Mouse (Mus musculus) heart, embryonic 11.5 days (tissue): ENCODE results near the gene Olfr1186. TPM values are rescaled to one million over a fixed set of nuclear protein-coding genes. Genes with fewer than 3 reads are reported as not detected.
"Not testable (repeated sequence)": the region's sequence is repeated elsewhere in the genome, so short reads cannot be mapped to it uniquely, and the experiment has no call there.

Experiments used
- ATAC-seq: fragments of 200-750 bp; cut with Nextera tagmentation; replicated peaks from 2 replicates; pipeline ENCODE4 v1.8.0; 2017; ENCODE audit warnings: moderate library complexity; ENCODE audit not compliant: insufficient number of reproducible peaks, low FRiP score, low TSS enrichment
- H3K27ac ChIP-seq: fragments of 300-500 bp; sonication (generic); 2 replicates; pipeline ENCODE4 v1.5.1; 2014; ENCODE audit warnings: mild to moderate bottlenecking, low read depth, low read length
- H3K27me3 ChIP-seq: fragments of 300-500 bp; sonication (generic); 2 replicates; pipeline ENCODE4 v1.6.1; 2014; ENCODE audit warnings: mild to moderate bottlenecking, low read length, mixed read lengths; ENCODE audit not compliant: control insufficient read depth, insufficient read depth
- H3K36me3 ChIP-seq: fragments of 300-500 bp; sonication (generic); 2 replicates; pipeline ENCODE4 v1.6.1; 2014; ENCODE audit warnings: mild to moderate bottlenecking, low read length, moderate library complexity, mixed read lengths; ENCODE audit not compliant: control insufficient read depth, insufficient read depth
- H3K4me1 ChIP-seq: fragments of 300-500 bp; sonication (generic); 2 replicates; pipeline ENCODE4 v1.6.1; 2014; ENCODE audit warnings: low read length; ENCODE audit not compliant: control insufficient read depth, insufficient read depth
- H3K4me2 ChIP-seq: fragments of 300-500 bp; sonication (generic); 2 replicates; pipeline ENCODE4 v1.6.1; 2014; ENCODE audit warnings: mild to moderate bottlenecking, moderate library complexity
- H3K4me3 ChIP-seq: fragments of 300-500 bp; sonication (generic); 2 replicates; pipeline ENCODE4 v1.5.1; 2014; ENCODE audit warnings: low read depth, low read length
- H3K9ac ChIP-seq: fragments of 300-500 bp; sonication (generic); 2 replicates; pipeline ENCODE4 v1.6.1; 2014; ENCODE audit warnings: mild to moderate bottlenecking, low read depth, low read length, moderate library complexity
- H3K9me3 ChIP-seq: fragments of 300-500 bp; sonication (generic); replicated peaks from 2 replicates; pipeline ENCODE4 v1.6.1; 2016; ENCODE audit warnings: low read length; ENCODE audit not compliant: control insufficient read depth
- WGBS: fragments of 180-500 bp; shearing (Covaris S2); extraction: QIAGEN DNeasy Blood & Tissue Kit; methylation state at CpG from one replicate; pipeline ENCODE4 v1.1.7; 2014; ENCODE audit not compliant: insufficient replicate concordance; 5-methylcytosine and 5-hydroxymethylcytosine counted together
- polyA plus RNA-seq: library from polyadenylated mRNA; unstranded; fragments of >200 nt; fragmentation: Nextera tagmentation; extraction: Ambion mirVana; gene quantifications from 2 replicates; pipeline ENCODE4 v1.2.1, GENCODE M21; 2014

The Olfr1186 gene
- polyA plus RNA-seq = not detected in 2 replicates

DNA sequence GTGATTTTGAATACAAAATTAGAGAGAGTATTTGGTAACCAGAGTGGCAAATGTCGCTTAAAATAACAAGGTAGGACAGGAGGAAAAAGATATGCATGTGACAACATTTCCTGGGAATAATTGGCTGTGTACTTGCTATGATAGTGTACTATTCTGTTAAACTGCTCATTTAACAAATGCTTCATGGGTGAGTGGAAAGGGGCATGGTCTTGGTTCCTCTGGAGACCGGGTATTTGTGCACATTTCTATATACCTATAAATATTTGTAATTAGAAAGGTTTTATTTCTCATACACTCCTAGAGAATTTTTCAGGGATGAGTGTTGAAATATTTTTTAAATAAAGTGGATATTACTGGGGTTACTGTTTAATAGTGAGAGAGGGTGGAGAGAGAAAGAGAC is at the start of gene Olfr1186:
Olfr1186 (plus strand) TSS at position 301 of the 400 bp plus-strand sequence.
- H3K4me1 ChIP-seq = no peaks in the 10 kb centered on the region
- WGBS = 71% methylated on average over 2 of the region's 2 CpGs
- H3K9me3 ChIP-seq = no peaks in the 10 kb centered on the region
- H3K4me3 ChIP-seq = no peak within 1 kb of the TSS
- H3K27ac ChIP-seq = no peak within 1 kb of the TSS
- H3K27me3 ChIP-seq = no peaks in the 10 kb centered on the region
- no peak within 1 kb of the TSS for H3K9ac ChIP-seq
- no peak for ATAC-seq
- H3K36me3 ChIP-seq = no peaks in the 10 kb centered on the region
- no peak within 1 kb of the TSS for H3K4me2 ChIP-seq

DNA sequence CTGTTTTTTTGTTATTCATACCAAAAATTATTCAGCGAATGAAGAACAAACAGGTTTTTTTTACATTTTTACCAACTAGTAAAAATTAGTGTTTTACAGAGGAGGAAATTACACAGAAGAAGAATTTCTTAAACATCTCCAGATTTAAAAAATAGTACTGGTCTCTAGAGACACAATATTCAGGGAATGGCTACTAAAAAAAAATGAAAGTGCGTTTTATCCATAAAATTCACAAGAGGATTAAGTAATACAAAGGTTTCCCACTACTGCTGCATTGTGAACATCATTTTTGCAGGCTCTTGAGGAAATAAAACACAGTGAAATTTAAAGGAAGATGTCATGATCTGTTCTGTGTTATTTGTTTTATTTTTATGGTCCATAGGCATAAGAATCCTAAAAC is 35.1 kb upstream of the Olfr1186 start, which contains the start of gene Olfr1184:
Olfr1184 (plus strand) TSS at position 301 of the 400 bp plus-strand sequence.
- Histone ChIP-seq H3K4me2 (no peak within 1 kb of the TSS), H3K4me1 (no peaks in the 10 kb centered on the region), H3K27ac (no peak within 1 kb of the TSS), H3K9me3 (no peaks in the 10 kb centered on the region), H3K4me3 (no peak within 1 kb of the TSS), H3K36me3 (no peaks in the 10 kb centered on the region), H3K9ac (no peak within 1 kb of the TSS), H3K27me3 (no peaks in the 10 kb centered on the region)
- WGBS = 84% methylated on average over 2 of the region's 2 CpGs
- no peak for ATAC-seq

DNA sequence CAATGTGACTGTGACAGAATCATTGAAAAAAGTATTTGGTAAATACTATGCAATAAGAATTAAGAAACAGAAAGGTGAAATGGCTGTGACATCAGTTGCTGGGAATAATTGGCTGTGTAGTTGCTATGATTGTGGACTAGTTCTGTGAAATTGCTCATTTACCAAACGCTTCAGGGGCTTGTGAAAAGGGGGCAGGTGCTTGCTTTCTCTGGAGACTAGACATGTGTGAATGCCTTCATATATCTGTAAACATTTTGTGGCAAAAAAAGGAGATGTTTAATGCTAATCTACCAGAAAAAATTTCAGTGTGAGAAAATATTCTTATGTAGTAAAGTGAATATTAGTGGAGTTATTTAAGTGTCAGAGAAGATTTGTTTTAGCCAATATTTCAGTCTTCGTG is 25.3 kb upstream of the Olfr1186 start, which contains the start of gene Olfr1185-ps1:
Olfr1185-ps1 (plus strand) TSS at position 301 of the 400 bp plus-strand sequence.
- Histone ChIP-seq H3K4me3 (no peak within 1 kb of the TSS), H3K9ac (no peak within 1 kb of the TSS), H3K27ac (no peak within 1 kb of the TSS), H3K27me3 (no peaks in the 10 kb centered on the region), H3K4me2 (no peak within 1 kb of the TSS), H3K36me3 (no peaks in the 10 kb centered on the region), H3K9me3 (no peaks in the 10 kb centered on the region), H3K4me1 (no peaks in the 10 kb centered on the region)
- 78% methylated on average over 2 of the region's 2 CpGs for WGBS
- no peak for ATAC-seq

DNA sequence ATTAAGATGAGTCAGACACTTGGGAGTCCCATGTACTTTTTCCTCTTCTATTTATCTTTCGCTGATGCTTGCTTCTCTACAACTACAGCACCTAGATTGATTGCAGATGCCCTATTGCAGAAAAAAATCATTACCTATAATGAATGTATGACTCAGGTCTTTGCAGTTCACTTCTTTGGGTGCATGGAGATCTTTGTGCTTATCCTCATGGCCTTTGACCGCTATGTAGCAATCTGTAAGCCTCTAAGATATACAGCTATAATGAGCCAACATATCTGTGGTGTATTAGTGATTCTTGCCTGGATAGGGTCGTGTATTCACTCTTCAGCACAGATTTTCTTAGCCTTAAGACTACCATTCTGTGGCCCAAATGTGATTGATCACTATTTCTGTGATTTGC is 7.4 kb downstream of the Olfr1186 start:
- H3K36me3 ChIP-seq = no peaks in the 10 kb centered on the region
- no peak overlapping the region for H3K9ac ChIP-seq
- H3K4me3 ChIP-seq = no peak overlapping the region
- no peaks in the 10 kb centered on the region for H3K27me3 ChIP-seq
- H3K9me3 ChIP-seq = no peaks in the 10 kb centered on the region
- no peak overlapping the region for H3K4me2 ChIP-seq
- H3K27ac ChIP-seq = no peak overlapping the region
- WGBS = 63% methylated on average over 3 of the region's 3 CpGs
- no peak for ATAC-seq
- H3K4me1 ChIP-seq = no peaks in the 10 kb centered on the region

DNA sequence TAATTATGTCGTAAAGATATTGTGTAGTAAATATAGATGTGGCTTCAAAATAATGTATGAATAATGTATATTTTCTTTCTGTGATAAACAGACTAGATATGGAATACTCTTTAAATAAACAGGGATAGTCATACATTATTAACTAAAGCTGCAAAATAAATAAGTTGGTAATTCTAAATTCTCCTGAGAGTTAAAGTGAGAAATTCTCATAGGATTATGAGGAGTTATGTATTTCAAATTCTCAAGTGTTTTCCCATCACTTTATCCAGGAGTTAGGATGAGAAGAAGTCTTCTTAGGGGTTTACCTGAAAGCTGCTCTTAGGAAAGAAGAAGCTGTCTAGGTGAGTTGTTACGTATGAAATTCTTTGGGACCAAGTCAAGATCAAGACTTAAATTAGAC is 38.3 kb downstream of the Olfr1186 start, which contains the start of gene Olfr1188:
Olfr1188 (plus strand) TSS at position 301 of the 400 bp plus-strand sequence.
- Histone ChIP-seq H3K4me2 (no peak within 1 kb of the TSS), H3K4me1 (no peaks in the 10 kb centered on the region), H3K9ac (no peak within 1 kb of the TSS), H3K4me3 (no peak within 1 kb of the TSS), H3K27ac (no peak within 1 kb of the TSS), H3K27me3 (no peaks in the 10 kb centered on the region), H3K9me3 (no peaks in the 10 kb centered on the region), H3K36me3 (no peaks in the 10 kb centered on the region)
- ATAC-seq = no peak
- 77% methylated on average over 2 of the region's 2 CpGs for WGBS

DNA sequence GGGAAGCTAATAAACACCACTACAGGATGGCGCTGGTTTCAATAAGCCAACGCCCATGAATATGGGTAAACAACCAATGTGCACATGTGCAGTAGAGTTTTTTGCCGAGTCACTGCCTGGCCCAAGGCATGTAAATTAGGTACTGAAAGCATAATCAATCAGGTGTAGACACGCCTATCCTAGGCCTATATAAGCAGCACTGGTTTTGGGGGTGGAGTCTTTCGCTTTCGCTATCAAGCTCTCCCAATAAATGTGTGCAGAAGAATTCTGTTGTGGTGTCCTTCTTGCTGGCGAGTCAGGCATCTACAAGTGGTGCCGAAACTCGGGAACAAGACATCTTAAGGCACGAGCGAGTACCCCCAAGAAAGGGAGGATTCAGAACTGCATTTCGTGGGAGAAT is 54.3 kb downstream of the Olfr1186 start:
- H3K4me3 ChIP-seq, H3K4me1 ChIP-seq, H3K27me3 ChIP-seq, H3K4me2 ChIP-seq, ATAC-seq, H3K9ac ChIP-seq, H3K9me3 ChIP-seq, H3K27ac ChIP-seq, H3K36me3 ChIP-seq: not testable (repeated sequence)
- WGBS = 83% methylated on average over 12 of the region's 12 CpGs

Other genes with a start within 250 kb of the Olfr1186 start
- not detected in 2 replicates for gene Olfr1173, start 238.7 kb upstream of the Olfr1186 start, polyA plus RNA-seq
- not detected in 2 replicates for gene Olfr1174-ps, start 203.4 kb upstream of the Olfr1186 start, polyA plus RNA-seq
- gene Olfr1175-ps, start 191.3 kb upstream of the Olfr1186 start, polyA plus RNA-seq = not detected in 2 replicates
- gene Olfr1176, start 181.8 kb upstream of the Olfr1186 start, polyA plus RNA-seq = not detected in 2 replicates
- not detected in 2 replicates for gene Olfr1177-ps, start 172.1 kb upstream of the Olfr1186 start, polyA plus RNA-seq
- not detected in 2 replicates for gene Olfr1178, start 131.5 kb upstream of the Olfr1186 start, polyA plus RNA-seq
- gene Olfr1179, start 112.1 kb upstream of the Olfr1186 start, polyA plus RNA-seq = not detected in 2 replicates
- not detected in 2 replicates for gene Olfr1180, start 99.4 kb upstream of the Olfr1186 start, polyA plus RNA-seq
- not detected in 2 replicates for gene Olfr1181, start 92.4 kb upstream of the Olfr1186 start, polyA plus RNA-seq
- not detected in 2 replicates for gene Gm13757, start 69.4 kb upstream of the Olfr1186 start, polyA plus RNA-seq
- not detected in 2 replicates for gene Olfr1183, start 63.7 kb upstream of the Olfr1186 start, polyA plus RNA-seq
- not detected in 2 replicates for gene Olfr1184, start 35.0 kb upstream of the Olfr1186 start, polyA plus RNA-seq
- not detected in 2 replicates for gene Olfr1185-ps1, start 25.2 kb upstream of the Olfr1186 start, polyA plus RNA-seq
- gene Olfr1188, start 38.4 kb downstream of the Olfr1186 start, polyA plus RNA-seq = not detected in 2 replicates
- not detected in 2 replicates for gene Olfr1189, start 67.9 kb downstream of the Olfr1186 start, polyA plus RNA-seq
- gene Olfr1191-ps1, start 122.0 kb downstream of the Olfr1186 start, polyA plus RNA-seq = not detected in 2 replicates
- not detected in 2 replicates for gene Olfr1192-ps1, start 130.0 kb downstream of the Olfr1186 start, polyA plus RNA-seq
- gene Olfr1193, start 157.1 kb downstream of the Olfr1186 start, polyA plus RNA-seq = not detected in 2 replicates
- not detected in 2 replicates for gene Olfr1195, start 170.6 kb downstream of the Olfr1186 start, polyA plus RNA-seq
- gene Olfr1196, start 186.0 kb downstream of the Olfr1186 start, polyA plus RNA-seq = not detected in 2 replicates
- not detected in 2 replicates for gene Olfr1197, start 213.8 kb downstream of the Olfr1186 start, polyA plus RNA-seq
- gene Olfr1198, start 232.8 kb downstream of the Olfr1186 start, polyA plus RNA-seq = not detected in 2 replicates
- gene Olfr1199, start 241.9 kb downstream of the Olfr1186 start, polyA plus RNA-seq = not detected in 2 replicates